ENCODE assay signal across 12 mouse cellular contexts in the genomic region with DNA sequence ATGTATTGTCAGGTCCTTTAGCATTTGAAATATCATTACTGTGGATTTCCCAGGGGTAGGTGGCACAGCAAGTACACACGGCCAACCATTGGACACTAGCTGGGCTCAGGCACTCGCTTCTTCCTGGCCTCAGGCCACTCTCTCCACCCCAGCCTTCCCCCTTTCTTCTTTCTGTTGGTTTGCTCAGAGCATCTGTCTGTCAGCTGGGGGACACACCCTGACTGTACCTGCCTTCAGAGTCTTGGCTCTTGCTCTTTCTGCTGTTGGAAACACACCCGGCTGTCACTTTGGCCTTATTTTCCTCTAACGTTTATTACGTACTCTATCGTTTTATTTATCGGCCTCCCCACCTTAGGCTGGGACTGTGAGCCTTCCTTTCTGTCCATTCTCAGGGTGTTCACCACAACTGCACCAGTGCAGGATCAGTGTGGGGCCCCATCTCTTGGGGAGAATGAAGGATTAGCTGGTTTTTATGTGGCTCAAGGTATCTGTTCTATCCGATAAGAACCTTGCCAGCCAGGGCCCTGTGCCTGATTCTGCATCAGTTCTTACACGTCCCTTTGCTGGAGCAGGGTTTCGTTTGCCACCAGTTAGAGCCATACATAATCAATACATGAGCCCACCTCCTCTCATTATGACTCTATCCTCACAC.
A peak's percentile ranks its signal among the peaks of the same experiment; 100 is the strongest.
DNase-seq lines count a peak whose midpoint lies in the region; ATAC-seq lines count a peak whose summit lies in the region.
"Had no signal": no experiment of that assay in that cellular context is flagged by ENCODE, and none has a peak within 500 bp of the region (broad histone marks: within the 10 kb centered on the region; RNA-seq: fewer than 3 reads in every experiment).

No protein-coding gene starts in this region.

- no peak overlapping the region for H3K4me3 ChIP-seq in heart, embryonic 11.5 days (ENCODE audit: low read depth, low read length)
- no peak overlapping the region for H3K4me3 ChIP-seq in hindbrain, embryonic 16.5 days (ENCODE audit: low read length)

- H3K9ac ChIP-seq in heart, embryonic 11.5 days (ENCODE audit: low read depth, low read length): no peak overlapping the region
- H3K9ac ChIP-seq in hindbrain, embryonic 16.5 days (ENCODE audit: low read depth, low read length): no peak overlapping the region

- H3K9me3 ChIP-seq in heart, embryonic 11.5 days (replicated peaks; ENCODE audit: control insufficient read depth, low read length): no peaks in the 10 kb centered on the region
- no peaks in the 10 kb centered on the region for H3K9me3 ChIP-seq in hindbrain, embryonic 16.5 days (ENCODE audit: control insufficient read depth, low read length)

- 55% methylated on average over 10 of the region's 10 CpGs for WGBS in heart, embryonic 11.5 days (ENCODE audit: insufficient replicate concordance)
- 51% methylated on average over 10 of the region's 10 CpGs for WGBS in hindbrain, embryonic 16.5 days

- no peaks in the 10 kb centered on the region for H3K36me3 ChIP-seq in heart, embryonic 11.5 days (ENCODE audit: control insufficient read depth, insufficient read depth, low read length)
- H3K36me3 ChIP-seq in hindbrain, embryonic 16.5 days (ENCODE audit: control insufficient read depth, insufficient read depth, low read length): no peaks in the 10 kb centered on the region

- ATAC-seq in heart, embryonic 11.5 days (replicated peaks; ENCODE audit: insufficient number of reproducible peaks, low FRiP score, low TSS enrichment): 0 out of 2 replicates have a peak, but pooled peaks have one; percentile 61
- ATAC-seq in hindbrain, embryonic 16.5 days: peak; percentile 32; the same call in 1 of the 2 replicates
- peak; percentile 89 for ATAC-seq in megakaryocyte-erythroid progenitor cell, adult 5-6 weeks (replicated peaks; ENCODE audit: low FRiP score, low TSS enrichment, poor library complexity, severe bottlenecking)
- ATAC-seq in inflammation-experienced regulatory T-cells, adult 6 months: no peak

- no peaks in the 10 kb centered on the region; the same call in 1 of the 2 replicates for H3K27me3 ChIP-seq in heart, embryonic 11.5 days (ENCODE audit: control insufficient read depth, insufficient read depth, low read length)
- H3K27me3 ChIP-seq in hindbrain, embryonic 16.5 days (replicated peaks; ENCODE audit: control insufficient read depth, insufficient read depth, low read length): no peaks in the 10 kb centered on the region

- H3K4me2 ChIP-seq in heart, embryonic 11.5 days: peak overlapping the region; percentile 45
- no peak overlapping the region for H3K4me2 ChIP-seq in hindbrain, embryonic 16.5 days (ENCODE audit: low read length)

- no peak for DNase-seq in heart, adult 11 months
- DNase-seq in c-Kit-positive CD71-positive TER-119-negative erythroid progenitor cells, embryonic 14.5 days (ENCODE audit: low read depth): peak; percentile 34
- DNase-seq in embryo, embryonic 10.5 days (ENCODE audit: low spot score): no peak
- no peak for DNase-seq in right cerebral cortex, adult 2 months (ENCODE audit: low spot score in 2 of 2)
- DNase-seq: adrenal gland, postnatal 36 days; cerebellum, adult 9-11 months; lung, adult 18-20 months; right cerebral cortex, adult 18-20 months had no signal

- peaks cover 10% of the 10 kb centered on the region for H3K4me1 ChIP-seq in heart, embryonic 11.5 days (ENCODE audit: control insufficient read depth, insufficient read depth, low read length)
- peaks cover 5% of the 10 kb centered on the region for H3K4me1 ChIP-seq in hindbrain, embryonic 16.5 days (ENCODE audit: control insufficient read depth, insufficient read depth, low read depth, low read length)

- 0 out of 2 replicates have a peak overlapping the region, but pooled peaks have one; percentile 15 for H3K27ac ChIP-seq in heart, embryonic 11.5 days (ENCODE audit: low read depth, low read length)
- H3K27ac ChIP-seq in hindbrain, embryonic 16.5 days (ENCODE audit: low read depth, low read length): no peak overlapping the region
